Mouse (Mus musculus) hindbrain, embryonic 12.5 days (tissue): ENCODE results near the gene Nf2. TPM values are rescaled to one million over a fixed set of nuclear protein-coding genes. Genes with fewer than 3 reads are reported as not detected.
A peak's percentile ranks its signal among the peaks of the same experiment; 100 is the strongest.

Experiments
- ATAC-seq: fragments of 200-750 bp; cut with Nextera tagmentation; 2 replicates; pipeline ENCODE4 v1.8.0; 2017; ENCODE audit warnings: moderate TSS enrichment; ENCODE audit not compliant: low FRiP score
- H3K27ac ChIP-seq: fragments of 300-500 bp; sonication (generic); 2 replicates; pipeline ENCODE4 v1.5.1; 2016; ENCODE audit warnings: mild to moderate bottlenecking
- H3K27me3 ChIP-seq: fragments of 300-500 bp; sonication (generic); 2 replicates; pipeline ENCODE4 v1.6.1; 2016; ENCODE audit warnings: mild to moderate bottlenecking
- H3K36me3 ChIP-seq: fragments of 300-500 bp; sonication (generic); 2 replicates; pipeline ENCODE4 v1.6.1; 2016; ENCODE audit warnings: mild to moderate bottlenecking
- H3K4me1 ChIP-seq: fragments of 300-500 bp; sonication (generic); 2 replicates; pipeline ENCODE4 v1.6.1; 2016
- H3K4me2 ChIP-seq: fragments of 300-500 bp; sonication (generic); replicated peaks from 2 replicates; pipeline ENCODE4 v1.6.1; 2016; ENCODE audit warnings: mild to moderate bottlenecking
- H3K4me3 ChIP-seq: fragments of 300-500 bp; sonication (generic); 2 replicates; pipeline ENCODE4 v1.5.1; 2016; ENCODE audit warnings: mild to moderate bottlenecking
- H3K9ac ChIP-seq: fragments of 300-500 bp; sonication (generic); 2 replicates; pipeline ENCODE4 v1.6.1; 2016; ENCODE audit warnings: mild to moderate bottlenecking, moderate library complexity
- H3K9me3 ChIP-seq: fragments of 300-500 bp; sonication (generic); replicated peaks from 2 replicates; pipeline ENCODE4 v1.6.1; 2016; ENCODE audit warnings: mild to moderate bottlenecking
- WGBS: fragments of 180-500 bp; shearing (Covaris S2); methylation state at CpG from one replicate; pipeline ENCODE4 v1.1.7; 2016; 5-methylcytosine and 5-hydroxymethylcytosine counted together
- polyA plus RNA-seq: library from polyadenylated mRNA; unstranded; fragments of >200 nt; fragmentation: Nextera tagmentation; extraction: Ambion mirVana; gene quantifications from 2 replicates; pipeline ENCODE4 v1.2.1, GENCODE M21; 2016

Nf2 gene
- 77.5 and 79.6 TPM in 2 replicates for polyA plus RNA-seq

DNA sequence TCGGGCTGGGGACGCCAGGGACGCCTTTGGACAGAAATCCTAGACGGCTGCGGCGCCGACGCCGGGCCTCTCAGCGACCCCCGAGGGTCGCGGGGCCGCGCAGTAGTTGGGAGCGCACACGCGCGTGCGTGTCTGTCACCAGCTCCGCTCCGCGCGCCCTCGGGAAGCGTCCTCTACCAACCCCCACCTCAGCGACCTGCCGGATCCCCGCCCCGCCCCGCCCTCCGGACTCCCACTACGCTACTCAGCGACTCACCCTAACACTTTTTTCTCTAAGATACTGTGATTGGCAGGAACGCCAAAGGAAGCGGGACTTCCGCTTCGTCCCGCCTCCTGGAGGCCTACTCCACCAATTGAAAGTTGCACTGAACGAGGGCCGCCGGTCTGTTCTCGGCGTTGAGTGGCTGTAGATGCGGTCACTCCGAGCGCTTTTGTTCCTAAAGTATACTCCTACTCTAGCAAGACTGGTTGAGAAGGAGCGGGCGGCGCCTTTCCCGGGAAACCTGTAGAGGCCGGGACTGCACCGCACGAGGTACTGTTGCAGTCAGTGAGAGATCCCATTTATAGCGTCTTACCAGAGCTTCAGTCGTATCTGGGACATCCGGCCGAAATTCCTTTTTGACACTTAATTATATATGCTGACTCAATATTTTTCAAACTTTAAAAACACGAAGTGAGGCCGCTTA lies at the start of gene Nf2:
Gene Nf2 (minus strand): TSS at position 279 of the 686 bp plus-strand sequence.
- WGBS = under 1% methylated on average over 49 of the region's 60 CpGs
- ATAC-seq = peak; percentile 100
- H3K36me3 ChIP-seq = no peaks in the 10 kb centered on the region
- H3K4me2 ChIP-seq = peak within 1 kb of the TSS; percentile 67
- no peaks in the 10 kb centered on the region for H3K27me3 ChIP-seq
- H3K9ac ChIP-seq = peak within 1 kb of the TSS; percentile 96
- H3K4me3 ChIP-seq = peak within 1 kb of the TSS; percentile 98
- peaks cover 18% of the 10 kb centered on the region for H3K4me1 ChIP-seq
- no peaks in the 10 kb centered on the region for H3K9me3 ChIP-seq
- H3K27ac ChIP-seq = peak within 1 kb of the TSS; percentile 86

DNA sequence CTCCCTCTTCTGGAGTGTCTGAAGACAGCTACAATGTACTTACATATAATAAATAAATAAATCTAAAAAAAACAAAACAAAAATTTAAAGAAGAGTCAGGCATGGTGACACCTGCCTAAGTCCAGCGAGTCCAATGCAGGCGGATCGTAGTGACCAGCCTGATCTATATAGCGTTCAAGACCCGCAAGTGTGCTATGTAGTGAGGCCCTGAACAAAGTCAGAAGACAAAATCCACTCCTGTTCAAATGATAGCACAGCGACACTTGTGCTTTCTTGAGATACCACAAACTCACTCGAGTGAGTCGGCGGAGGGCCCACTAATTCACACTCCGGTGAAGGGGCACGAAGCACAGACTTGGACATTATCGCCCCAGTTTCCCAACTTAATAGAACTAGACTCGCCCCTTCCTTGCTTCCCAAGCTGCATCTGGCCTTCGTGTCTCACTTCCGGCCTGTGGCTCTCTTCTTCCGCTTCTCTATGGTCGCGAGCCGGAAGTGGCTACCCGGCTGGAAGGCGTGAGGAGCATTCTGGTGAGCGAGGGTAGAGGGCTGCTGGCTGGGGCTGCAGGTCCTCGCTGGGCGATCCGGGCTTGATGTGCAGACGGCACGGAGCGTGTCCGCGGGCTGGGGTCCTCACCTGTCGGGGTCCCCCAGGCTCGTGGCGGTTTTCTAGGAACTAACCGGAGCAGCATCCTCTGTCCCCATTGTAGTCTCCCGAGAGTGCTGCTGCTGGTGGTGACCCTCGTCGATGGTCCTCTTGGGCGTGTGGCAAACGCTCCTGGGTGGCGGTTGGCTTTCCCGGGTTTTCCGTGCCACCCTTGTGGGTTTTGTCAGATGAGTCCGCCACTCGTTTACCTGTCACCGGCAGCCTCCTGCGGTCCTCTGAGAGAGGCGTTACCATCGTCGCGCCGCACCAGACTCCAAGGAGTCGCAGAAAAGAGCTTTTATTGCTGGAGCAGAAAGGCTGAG lies 45.8 kb upstream of the Nf2 start, which contains the start of gene Thoc5:
Gene Thoc5 (plus strand): TSS at position 473 of the 969 bp plus-strand sequence.
- peak within 1 kb of the TSS; percentile 85 for H3K9ac ChIP-seq
- 3% methylated on average over 52 of the region's 52 CpGs for WGBS

DNA sequence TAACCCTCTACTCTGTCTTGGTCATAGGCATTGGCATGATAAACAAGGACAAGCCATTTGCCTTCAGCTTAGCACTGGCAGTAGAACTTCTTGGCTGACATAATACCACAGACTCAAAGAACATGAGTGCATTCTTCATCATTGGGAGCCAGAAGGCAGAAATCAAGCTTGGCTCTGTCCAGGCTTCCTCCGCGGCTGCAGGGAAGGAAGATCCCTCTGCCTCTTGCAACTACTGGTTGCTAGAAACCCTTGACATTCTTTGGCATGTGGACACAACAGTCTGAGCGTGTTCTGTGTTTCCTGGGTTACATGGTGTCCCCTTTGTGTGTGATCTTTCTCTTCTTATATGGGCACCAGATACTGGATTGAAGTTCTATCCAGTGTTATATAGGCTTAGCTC lies 37.7 kb upstream of the Nf2 start:
- 93% methylated on average over 3 of the region's 3 CpGs for WGBS
- Histone ChIP-seq H3K4me3 (no peak overlapping the region), H3K4me2 (no peak overlapping the region), H3K27ac (no peak overlapping the region), H3K9me3 (no peaks in the 10 kb centered on the region), H3K9ac (no peak overlapping the region), H3K36me3 (peaks cover 63% of the 10 kb centered on the region), H3K27me3 (no peaks in the 10 kb centered on the region), H3K4me1 (0 out of 2 replicates have a peak, but pooled peaks cover 3% of the 10 kb centered on the region)
- ATAC-seq = no peak

More for the DNA sequence above, 45.8 kb upstream of the Nf2 start, which contains the start of gene Thoc5:
- no peaks in the 10 kb centered on the region for H3K27me3 ChIP-seq
- ATAC-seq = peak; percentile 96
- H3K4me2 ChIP-seq = peak within 1 kb of the TSS; percentile 84
- no peaks in the 10 kb centered on the region for H3K9me3 ChIP-seq
- H3K27ac ChIP-seq = peak within 1 kb of the TSS; percentile 83
- H3K4me1 ChIP-seq = peaks cover 12% of the 10 kb centered on the region
- H3K36me3 ChIP-seq = peaks cover 43% of the 10 kb centered on the region
- peak within 1 kb of the TSS; percentile 85 for H3K4me3 ChIP-seq

DNA sequence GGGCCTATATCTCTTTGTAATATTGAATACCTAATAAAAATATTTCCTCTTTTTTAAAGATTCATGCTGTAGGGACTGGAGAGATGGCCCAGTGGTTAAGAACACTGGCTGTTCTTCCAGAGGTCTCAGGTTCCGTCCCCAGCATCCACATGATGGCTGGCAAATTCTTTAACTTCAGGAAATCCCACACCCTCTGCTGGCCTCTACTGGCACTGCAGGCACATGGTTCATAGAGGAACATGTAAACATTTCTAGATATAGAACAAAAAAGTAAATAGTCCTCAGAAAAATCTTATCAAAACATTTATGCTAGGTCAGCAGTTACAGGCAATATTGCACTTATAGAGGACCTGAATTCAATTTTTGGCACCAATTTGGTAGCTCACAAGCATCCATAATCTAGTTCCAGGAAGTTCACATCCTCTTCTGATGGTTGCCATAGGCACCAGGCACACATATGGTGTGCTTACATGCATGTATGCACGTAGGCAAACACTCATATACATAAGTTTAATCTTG lies 36.1 kb upstream of the Nf2 start:
- 88% methylated on average over 2 of the region's 2 CpGs for WGBS
- no peak overlapping the region for H3K27ac ChIP-seq
- ATAC-seq = no peak
- peaks cover 49% of the 10 kb centered on the region for H3K36me3 ChIP-seq
- H3K9ac ChIP-seq = no peak overlapping the region
- no peaks in the 10 kb centered on the region for H3K9me3 ChIP-seq
- H3K27me3 ChIP-seq = no peaks in the 10 kb centered on the region
- no peak overlapping the region for H3K4me2 ChIP-seq
- 0 out of 2 replicates have a peak, but pooled peaks cover 3% of the 10 kb centered on the region for H3K4me1 ChIP-seq
- H3K4me3 ChIP-seq = no peak overlapping the region

DNA sequence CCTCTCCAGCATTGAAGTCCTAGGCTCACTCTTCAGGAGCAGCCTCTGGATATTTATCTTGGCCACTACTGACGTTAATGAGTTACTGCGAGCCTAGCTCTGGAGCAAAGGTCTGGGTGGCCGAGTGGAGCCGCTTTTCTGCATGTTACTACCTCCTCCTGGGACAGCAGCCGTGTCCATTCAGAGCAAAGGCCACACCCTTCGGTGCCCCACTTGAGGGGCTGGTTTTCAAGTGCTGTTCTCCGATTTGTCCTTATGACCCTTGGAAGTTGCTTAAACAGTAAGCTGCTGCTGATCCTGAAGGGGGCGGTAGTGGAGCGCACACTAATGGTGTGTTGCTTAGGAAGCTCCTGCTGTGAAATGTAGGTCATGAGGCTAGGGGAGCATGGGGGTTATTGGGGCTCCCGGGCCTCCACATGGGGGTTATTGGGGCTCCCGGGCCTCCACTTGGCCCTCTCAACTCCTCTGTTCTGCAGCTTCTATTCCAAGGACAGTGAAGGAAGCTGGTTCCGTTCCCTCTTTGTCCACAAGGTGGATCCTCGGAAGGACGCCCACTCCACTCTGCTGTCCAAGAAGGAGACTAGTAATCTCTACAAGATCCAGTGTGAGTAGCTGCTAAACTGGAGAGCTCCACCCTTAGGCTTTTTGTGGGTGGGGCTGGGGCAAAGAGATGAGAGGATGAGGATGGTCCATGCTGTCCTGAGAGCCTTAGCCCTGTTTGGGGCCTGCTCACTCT lies 33.7 kb upstream of the Nf2 start:
- H3K9me3 ChIP-seq = no peaks in the 10 kb centered on the region
- H3K4me2 ChIP-seq = no peak overlapping the region
- H3K27ac ChIP-seq = no peak overlapping the region
- H3K36me3 ChIP-seq = peaks cover 26% of the 10 kb centered on the region
- 41% methylated on average over 14 of the region's 14 CpGs for WGBS
- H3K27me3 ChIP-seq = no peaks in the 10 kb centered on the region
- no peak overlapping the region for H3K4me3 ChIP-seq
- no peak overlapping the region for H3K9ac ChIP-seq
- 0 out of 2 replicates have a peak, but pooled peaks cover 5% of the 10 kb centered on the region for H3K4me1 ChIP-seq
- no peak for ATAC-seq

DNA sequence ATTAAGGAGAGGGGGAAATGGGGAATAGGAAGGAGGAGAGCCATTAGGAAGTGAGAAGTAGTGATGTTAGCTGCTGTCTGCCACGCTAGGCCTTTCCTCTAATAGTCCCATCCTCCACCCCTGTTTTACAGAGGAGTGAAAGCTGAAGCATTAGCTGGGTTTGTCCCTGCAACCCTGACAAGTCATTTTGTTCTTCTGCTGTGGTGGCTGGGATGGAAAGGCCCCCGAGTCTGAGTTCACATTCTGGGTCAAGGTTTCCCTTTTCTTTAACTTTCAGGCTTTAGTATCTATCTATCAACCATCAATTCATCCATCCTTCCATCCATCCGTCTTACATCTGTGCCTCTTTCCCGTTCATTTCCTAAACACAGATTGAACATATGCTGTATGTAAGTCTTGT lies 31.8 kb upstream of the Nf2 start:
- Histone ChIP-seq H3K4me3 (no peak overlapping the region), H3K4me2 (no peak overlapping the region)

DNA sequence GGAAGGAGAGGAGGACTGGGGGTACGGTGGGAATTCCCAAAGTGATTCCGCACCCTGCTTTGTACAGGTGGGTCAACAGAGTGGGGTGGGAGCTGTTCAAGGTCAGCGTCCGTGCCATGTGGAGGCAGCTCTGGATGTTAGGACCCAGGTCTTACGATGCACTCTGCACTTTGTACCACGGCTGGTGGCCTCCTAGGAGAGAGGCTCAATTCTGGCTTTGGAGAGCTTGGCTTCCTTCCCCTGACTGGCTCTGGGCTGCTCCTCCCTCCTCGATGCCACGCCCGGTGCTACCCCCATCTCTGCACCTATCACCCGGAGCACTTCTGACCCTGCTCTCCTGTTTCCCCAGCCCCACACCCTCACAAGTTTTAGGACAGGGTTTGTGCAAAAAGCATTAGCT lies 25.2 kb upstream of the Nf2 start:
- peak overlapping the region; percentile 84 for H3K4me2 ChIP-seq
- H3K36me3 ChIP-seq = peaks cover 12% of the 10 kb centered on the region
- H3K9ac ChIP-seq = peak overlapping the region; percentile 83
- H3K9me3 ChIP-seq = peaks cover 4% of the 10 kb centered on the region; the same call in 1 of the 2 replicates
- 5% methylated on average over 10 of the region's 10 CpGs for WGBS
- peak overlapping the region; percentile 67 for H3K4me3 ChIP-seq
- H3K4me1 ChIP-seq = peaks cover 14% of the 10 kb centered on the region
- H3K27ac ChIP-seq = peak overlapping the region; percentile 60; the same call in 1 of the 2 replicates
- H3K27me3 ChIP-seq = no peaks in the 10 kb centered on the region
- ATAC-seq = peak; percentile 50

More for the DNA sequence above, 31.8 kb upstream of the Nf2 start:
- Histone ChIP-seq H3K36me3 (peaks cover 27% of the 10 kb centered on the region), H3K27ac (no peak overlapping the region), H3K4me1 (0 out of 2 replicates have a peak, but pooled peaks cover 5% of the 10 kb centered on the region), H3K27me3 (no peaks in the 10 kb centered on the region), H3K9me3 (peaks cover 3% of the 10 kb centered on the region; the same call in 1 of the 2 replicates), H3K9ac (no peak overlapping the region)
- 86% methylated on average over 4 of the region's 4 CpGs for WGBS
- ATAC-seq = no peak

DNA sequence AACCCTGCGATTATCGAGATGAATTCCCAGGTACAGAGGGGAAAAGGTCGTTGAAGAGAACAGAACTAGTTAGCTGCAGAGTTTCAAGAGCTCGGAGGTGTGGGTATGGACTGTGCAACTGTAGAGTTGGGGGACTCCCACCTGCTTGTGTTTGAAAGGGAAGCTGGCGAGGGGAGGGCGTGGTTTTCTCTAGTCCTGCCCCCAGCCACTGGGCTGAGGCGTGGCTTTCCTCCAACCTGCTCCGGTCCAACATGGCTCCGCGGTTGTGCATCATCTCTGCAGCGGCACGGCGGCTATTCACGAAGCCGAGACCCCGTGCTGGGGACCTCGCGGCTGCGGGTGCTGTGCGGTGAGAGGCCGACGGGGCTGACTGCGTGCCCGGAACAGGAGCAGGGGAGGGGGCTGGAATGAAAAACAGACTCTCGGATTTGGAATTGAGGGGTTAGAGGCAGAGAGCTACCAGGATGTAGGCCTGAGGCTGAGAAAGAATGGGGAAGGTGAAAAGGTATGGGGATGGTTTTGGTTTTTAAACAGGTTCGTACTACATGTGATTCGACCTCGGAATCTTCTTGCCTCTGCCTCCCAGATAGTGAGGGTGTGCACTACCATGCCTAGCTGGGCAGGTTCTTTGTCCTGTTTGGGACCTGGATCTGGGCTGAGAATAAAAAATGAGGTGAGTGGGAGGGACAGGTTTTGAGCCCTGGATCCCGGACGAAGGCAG lies 24.6 kb upstream of the Nf2 start, which contains the start of gene Nipsnap1:
Gene Nipsnap1 (plus strand): TSS at position 197 of the 721 bp plus-strand sequence.
- peak; percentile 93 for ATAC-seq
- H3K36me3 ChIP-seq = peaks cover 12% of the 10 kb centered on the region
- H3K4me3 ChIP-seq = peak within 1 kb of the TSS; percentile 67
- H3K4me1 ChIP-seq = peaks cover 12% of the 10 kb centered on the region
- H3K27ac ChIP-seq = peak within 1 kb of the TSS; percentile 60
- no peaks in the 10 kb centered on the region for H3K27me3 ChIP-seq
- H3K9ac ChIP-seq = peak within 1 kb of the TSS; percentile 83
- peak within 1 kb of the TSS; percentile 84 for H3K4me2 ChIP-seq
- 1% methylated on average over 30 of the region's 30 CpGs for WGBS
- peaks cover 4% of the 10 kb centered on the region; the same call in 1 of the 2 replicates for H3K9me3 ChIP-seq

DNA sequence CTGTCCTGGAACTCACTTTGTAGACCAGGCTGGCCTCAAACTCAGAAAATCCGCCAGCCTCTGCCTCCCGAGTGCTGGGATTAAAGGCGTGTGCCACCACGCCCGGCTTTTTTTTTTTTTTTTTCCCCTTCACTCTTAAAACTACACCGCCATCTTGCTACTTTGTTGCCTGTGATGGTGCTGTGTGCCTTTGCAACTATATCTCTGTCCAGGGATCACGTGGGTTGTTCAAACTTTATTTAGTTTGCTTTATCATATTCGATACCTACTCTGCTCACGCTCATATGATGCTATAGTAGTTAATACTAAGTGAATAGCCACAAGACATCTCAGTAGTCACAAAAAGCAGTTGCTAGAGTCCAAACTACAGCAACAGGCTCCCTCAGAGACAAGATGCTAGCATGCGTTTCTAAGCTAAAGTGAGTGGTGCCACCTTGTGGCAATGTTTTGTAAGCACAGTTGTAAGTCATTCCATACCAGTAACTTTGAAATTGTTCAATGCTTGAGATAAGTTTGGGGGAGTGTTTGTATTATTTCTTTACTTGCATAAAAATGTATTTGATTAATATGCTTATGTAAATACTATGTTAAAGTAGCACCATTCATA lies 16.4 kb upstream of the Nf2 start:
- H3K27ac ChIP-seq = no peak overlapping the region
- 0 out of 2 replicates have a peak, but pooled peaks cover 3% of the 10 kb centered on the region for H3K4me1 ChIP-seq
- no peak for ATAC-seq
- no peak overlapping the region for H3K4me2 ChIP-seq
- no peaks in the 10 kb centered on the region for H3K36me3 ChIP-seq
- no peaks in the 10 kb centered on the region for H3K9me3 ChIP-seq
- 44% methylated on average over 10 of the region's 10 CpGs for WGBS
- no peak overlapping the region for H3K9ac ChIP-seq
- H3K27me3 ChIP-seq = no peaks in the 10 kb centered on the region
- no peak overlapping the region for H3K4me3 ChIP-seq

DNA sequence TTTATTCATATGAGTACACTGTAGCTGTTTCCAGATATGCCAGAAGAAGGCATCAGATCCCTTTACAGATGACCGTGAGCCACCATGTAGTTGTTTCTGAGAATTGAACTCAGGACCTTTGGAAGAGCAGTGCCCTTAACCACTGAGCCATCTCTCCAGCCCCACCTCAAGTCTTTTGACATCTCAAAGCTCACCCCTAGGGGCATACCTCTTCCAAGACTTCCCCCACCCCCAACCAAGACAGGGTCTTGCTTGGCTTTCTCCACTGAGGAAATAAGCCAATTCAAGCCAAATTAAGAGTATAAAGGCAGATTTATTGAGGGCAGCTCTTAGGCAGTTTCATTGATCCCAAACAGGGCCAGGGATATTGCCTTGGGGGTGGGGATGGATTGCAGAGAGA lies 13.4 kb upstream of the Nf2 start:
- H3K27ac ChIP-seq = no peak overlapping the region
- no peak overlapping the region for H3K4me3 ChIP-seq
- H3K36me3 ChIP-seq = no peaks in the 10 kb centered on the region
- H3K27me3 ChIP-seq = no peaks in the 10 kb centered on the region
- no peak overlapping the region for H3K9ac ChIP-seq
- H3K4me2 ChIP-seq = no peak overlapping the region
- ATAC-seq = no peak
- H3K9me3 ChIP-seq = no peaks in the 10 kb centered on the region
- WGBS = 96% methylated on average over 1 of the region's 1 CpGs
- H3K4me1 ChIP-seq = 0 out of 2 replicates have a peak, but pooled peaks cover 3% of the 10 kb centered on the region
